Mouse (Mus musculus) limb, embryonic 13.5 days (tissue): ENCODE results near the gene Gpd1l. TPM values are rescaled to one million over a fixed set of nuclear protein-coding genes. Genes with fewer than 3 reads are reported as not detected.
A peak's percentile ranks its signal among the peaks of the same experiment; 100 is the strongest.

Experiments
- ATAC-seq: fragments of 200-750 bp; cut with Nextera tagmentation; 2 replicates; pipeline ENCODE4 v1.8.0; 2017; ENCODE audit warnings: low read depth, moderate number of reproducible peaks, moderate TSS enrichment; ENCODE audit not compliant: low FRiP score
- H3K27ac ChIP-seq: fragments of 300-500 bp; sonication (generic); 2 replicates; pipeline ENCODE4 v1.5.1; 2015; ENCODE audit warnings: inconsistent platforms, mild to moderate bottlenecking, moderate library complexity
- H3K27me3 ChIP-seq: fragments of 300-500 bp; sonication (generic); 2 replicates; pipeline ENCODE4 v1.6.1; 2015; ENCODE audit warnings: mild to moderate bottlenecking, inconsistent platforms
- H3K36me3 ChIP-seq: fragments of 300-500 bp; sonication (generic); 2 replicates; pipeline ENCODE4 v1.6.1; 2015; ENCODE audit warnings: inconsistent platforms, mild to moderate bottlenecking, moderate library complexity
- H3K4me1 ChIP-seq: fragments of 300-500 bp; sonication (generic); 2 replicates; pipeline ENCODE4 v1.6.1; 2015; ENCODE audit warnings: inconsistent platforms
- H3K4me2 ChIP-seq: fragments of 300-500 bp; sonication (generic); replicated peaks from 2 replicates; pipeline ENCODE4 v1.6.1; 2015; ENCODE audit warnings: inconsistent platforms, mild to moderate bottlenecking, moderate library complexity
- H3K4me3 ChIP-seq: fragments of 300-500 bp; sonication (generic); 2 replicates; pipeline ENCODE4 v1.5.1; 2015; ENCODE audit warnings: moderate library complexity, mild to moderate bottlenecking, inconsistent platforms
- H3K9ac ChIP-seq: fragments of 300-500 bp; sonication (generic); 2 replicates; pipeline ENCODE4 v1.6.1; 2015; ENCODE audit warnings: mild to moderate bottlenecking, inconsistent platforms
- H3K9me3 ChIP-seq: fragments of 300-500 bp; sonication (generic); 2 replicates; pipeline ENCODE4 v1.6.1; 2016; ENCODE audit warnings: inconsistent platforms
- WGBS: fragments of 180-500 bp; shearing (Covaris S2); methylation state at CpG from one replicate; pipeline ENCODE4 v1.1.7; 2015; 5-methylcytosine and 5-hydroxymethylcytosine counted together
- polyA plus RNA-seq: library from polyadenylated mRNA; unstranded; fragments of >200 nt; fragmentation: Nextera tagmentation; extraction: Ambion mirVana; gene quantifications from 2 replicates; pipeline ENCODE4 v1.2.1, GENCODE M21; 2015

The Gpd1l gene
- polyA plus RNA-seq, 1 experiment from 2014 or later, result 9.7 TPM

DNA sequence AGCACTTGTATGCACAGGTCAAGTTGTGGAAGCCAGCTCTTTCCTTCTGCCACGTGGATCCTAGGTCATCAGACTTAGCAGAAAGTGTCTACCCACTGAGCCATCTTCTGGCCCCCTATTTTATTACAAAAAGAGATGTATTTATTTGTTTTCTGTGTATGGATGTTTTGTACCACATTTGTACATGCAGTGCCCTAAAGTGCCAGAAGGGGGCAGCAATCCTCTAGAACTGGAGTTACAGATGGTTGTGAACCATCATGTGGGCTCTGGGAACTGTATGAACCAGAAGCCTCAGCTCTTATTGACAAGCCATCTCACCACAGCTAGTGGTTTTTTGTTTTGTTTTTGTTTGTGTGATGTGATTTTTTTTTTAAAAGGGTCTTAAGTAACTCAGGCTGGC, 19.1 kb upstream of the Gpd1l start:
- Histone ChIP-seq H3K27ac (no peak overlapping the region), H3K9me3 (peaks cover 3% of the 10 kb centered on the region; the same call in 1 of the 2 replicates), H3K36me3 (no peaks in the 10 kb centered on the region), H3K27me3 (no peaks in the 10 kb centered on the region), H3K9ac (no peak overlapping the region), H3K4me1 (peaks cover 16% of the 10 kb centered on the region), H3K4me3 (no peak overlapping the region), H3K4me2 (no peak overlapping the region)
- WGBS, result 32% methylated on average over 1 of the region's 1 CpGs
- no peak for ATAC-seq

GRCm38 (mm10) chr9:114948395-114948794, 14.6 kb upstream of the Gpd1l start:
- no peaks in the 10 kb centered on the region for H3K36me3 ChIP-seq
- H3K27ac ChIP-seq, result no peak overlapping the region
- H3K9ac ChIP-seq, result no peak overlapping the region
- H3K4me2 ChIP-seq, result no peak overlapping the region
- WGBS, result 49% methylated on average over 5 of the region's 5 CpGs
- no peaks in the 10 kb centered on the region for H3K27me3 ChIP-seq
- peaks cover 16% of the 10 kb centered on the region for H3K4me1 ChIP-seq
- peaks cover 3% of the 10 kb centered on the region; the same call in 1 of the 2 replicates for H3K9me3 ChIP-seq
- peak; percentile 54; the same call in 1 of the 2 replicates for ATAC-seq
- no peak overlapping the region for H3K4me3 ChIP-seq

DNA sequence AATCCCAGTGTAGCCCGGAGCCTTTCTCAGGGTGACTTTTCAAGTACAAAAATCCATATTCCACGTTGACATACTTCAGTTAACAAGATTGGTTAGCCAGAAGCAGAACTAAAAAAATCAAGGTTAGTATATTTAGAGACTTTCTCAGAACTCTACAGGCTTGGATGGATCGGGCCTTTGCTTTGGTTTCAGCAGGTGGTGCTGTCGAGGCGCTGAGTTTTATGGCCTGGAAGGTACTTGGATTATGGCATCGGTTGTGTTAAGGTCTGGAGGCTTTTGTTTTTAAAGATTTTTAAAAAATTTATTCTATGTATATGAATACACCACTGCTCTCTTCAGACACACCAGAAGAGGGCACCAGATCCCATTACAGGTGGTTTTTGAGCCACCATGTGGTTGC, 11.8 kb upstream of the Gpd1l start:
- Histone ChIP-seq H3K27me3 (no peaks in the 10 kb centered on the region), H3K4me3 (no peak overlapping the region), H3K36me3 (no peaks in the 10 kb centered on the region), H3K4me2 (no peak overlapping the region), H3K4me1 (peaks cover 16% of the 10 kb centered on the region), H3K9me3 (peaks cover 3% of the 10 kb centered on the region; the same call in 1 of the 2 replicates), H3K27ac (no peak overlapping the region), H3K9ac (no peak overlapping the region)
- WGBS, result 78% methylated on average over 6 of the region's 6 CpGs
- no peak for ATAC-seq

DNA sequence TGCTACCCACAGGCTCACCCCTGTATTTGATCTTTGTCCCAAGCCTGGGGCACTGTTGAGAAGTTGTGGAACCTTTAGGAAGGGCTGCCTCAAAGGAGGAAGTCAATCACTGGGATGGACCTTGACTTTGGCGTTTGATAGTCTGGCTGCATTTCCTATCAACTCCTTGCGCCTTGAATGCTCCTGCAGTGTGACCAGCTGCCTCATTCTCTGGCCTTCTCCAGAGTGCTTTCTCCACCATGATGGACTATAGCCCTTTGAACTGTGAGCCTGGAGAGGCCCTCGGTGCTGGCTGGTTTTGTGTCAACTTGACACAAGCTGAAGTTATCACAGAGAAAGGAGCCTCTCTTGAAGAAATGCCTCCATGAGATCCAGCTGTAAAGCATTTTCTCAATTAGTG, 10.9 kb upstream of the Gpd1l start:
- Histone ChIP-seq H3K9me3 (peaks cover 3% of the 10 kb centered on the region; the same call in 1 of the 2 replicates), H3K36me3 (no peaks in the 10 kb centered on the region), H3K4me2 (no peak overlapping the region), H3K9ac (no peak overlapping the region), H3K4me3 (no peak overlapping the region), H3K4me1 (peaks cover 11% of the 10 kb centered on the region), H3K27me3 (no peaks in the 10 kb centered on the region), H3K27ac (no peak overlapping the region)
- WGBS, result 88% methylated on average over 3 of the region's 3 CpGs
- no peak for ATAC-seq

- Histone ChIP-seq H3K4me3 (no peak overlapping the region), H3K36me3 (no peaks in the 10 kb centered on the region), H3K27ac (no peak overlapping the region), H3K4me2 (no peak overlapping the region), H3K27me3 (no peaks in the 10 kb centered on the region), H3K4me1 (peaks cover 29% of the 10 kb centered on the region), H3K9ac (no peak overlapping the region), H3K9me3 (no peaks in the 10 kb centered on the region)
- 70% methylated on average over 2 of the region's 2 CpGs for WGBS
- ATAC-seq, result no peak
Measured at GRCm38 (mm10) chr9:114936687-114937086, 2.9 kb upstream of the Gpd1l start.

- H3K9ac ChIP-seq, result no peak overlapping the region
- no peak overlapping the region for H3K27ac ChIP-seq
- no peak overlapping the region for H3K4me2 ChIP-seq
- no peaks in the 10 kb centered on the region for H3K36me3 ChIP-seq
- 69% methylated on average over 4 of the region's 4 CpGs for WGBS
- no peak for ATAC-seq
- H3K4me3 ChIP-seq, result no peak overlapping the region
- no peaks in the 10 kb centered on the region for H3K27me3 ChIP-seq
- peaks cover 29% of the 10 kb centered on the region for H3K4me1 ChIP-seq
- no peaks in the 10 kb centered on the region for H3K9me3 ChIP-seq
Measured at GRCm38 (mm10) chr9:114935321-114935720, 1.5 kb upstream of the Gpd1l start.

- Histone ChIP-seq H3K27ac (no peak overlapping the region), H3K9ac (no peak overlapping the region), H3K36me3 (no peaks in the 10 kb centered on the region), H3K4me1 (peaks cover 29% of the 10 kb centered on the region), H3K4me3 (peak overlapping the region; percentile 77), H3K4me2 (peak overlapping the region; percentile 95), H3K27me3 (no peaks in the 10 kb centered on the region), H3K9me3 (no peaks in the 10 kb centered on the region)
- WGBS, result 54% methylated on average over 11 of the region's 11 CpGs
- ATAC-seq, result no peak; the same call in 1 of the 2 replicates
Measured at GRCm38 (mm10) chr9:114934231-114934630, 444 bp upstream of the Gpd1l start.

DNA sequence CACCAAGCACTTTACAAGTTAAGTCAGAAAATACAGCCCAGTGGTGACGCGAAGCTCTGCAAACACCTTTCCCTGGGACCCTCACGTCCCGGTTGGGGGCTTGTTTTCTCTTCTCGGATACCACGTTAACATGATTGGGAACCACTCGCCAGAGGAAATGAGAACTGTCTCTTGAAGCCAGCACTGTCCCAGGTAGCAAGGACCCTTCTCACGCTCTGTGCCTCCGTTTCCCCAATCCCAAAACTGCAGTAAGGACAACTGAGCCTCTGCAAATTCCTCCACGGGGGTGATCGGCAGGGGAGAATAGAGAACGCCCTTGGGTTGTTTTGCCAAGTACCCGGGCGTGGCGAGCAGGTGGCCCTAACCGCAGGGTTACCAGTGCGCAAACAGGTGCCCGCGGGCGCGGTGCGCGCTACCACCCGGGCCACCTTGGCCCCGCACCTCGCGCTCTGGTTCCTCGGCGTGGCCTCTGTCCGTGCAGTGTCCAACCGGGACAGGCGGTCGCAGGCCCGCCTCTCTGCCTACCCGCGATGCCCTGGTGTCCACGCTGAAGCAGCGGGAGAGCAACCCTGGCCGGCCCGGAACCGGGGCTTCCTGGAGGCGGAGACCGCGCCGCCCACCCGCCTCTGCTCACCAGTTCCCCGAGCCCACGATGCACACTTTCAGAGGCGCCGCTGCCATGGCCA, 607 bp downstream of the Gpd1l start:
- Histone ChIP-seq H3K4me1 (peaks cover 29% of the 10 kb centered on the region), H3K27me3 (no peaks in the 10 kb centered on the region), H3K9ac (peak overlapping the region; percentile 79), H3K27ac (peak overlapping the region; percentile 70; the same call in 1 of the 2 replicates), H3K4me2 (peak overlapping the region; percentile 95), H3K36me3 (no peaks in the 10 kb centered on the region), H3K9me3 (no peaks in the 10 kb centered on the region), H3K4me3 (peak overlapping the region; percentile 77)
- under 1% methylated on average over 43 of the region's 50 CpGs for WGBS
- no peak; the same call in 1 of the 2 replicates for ATAC-seq

- ATAC-seq, result no peak
- 24% methylated on average over 13 of the region's 13 CpGs for WGBS
- H3K4me2 ChIP-seq, result peak overlapping the region; percentile 95
Measured at GRCm38 (mm10) chr9:114932607-114933006, 1.2 kb downstream of the Gpd1l start.

DNA sequence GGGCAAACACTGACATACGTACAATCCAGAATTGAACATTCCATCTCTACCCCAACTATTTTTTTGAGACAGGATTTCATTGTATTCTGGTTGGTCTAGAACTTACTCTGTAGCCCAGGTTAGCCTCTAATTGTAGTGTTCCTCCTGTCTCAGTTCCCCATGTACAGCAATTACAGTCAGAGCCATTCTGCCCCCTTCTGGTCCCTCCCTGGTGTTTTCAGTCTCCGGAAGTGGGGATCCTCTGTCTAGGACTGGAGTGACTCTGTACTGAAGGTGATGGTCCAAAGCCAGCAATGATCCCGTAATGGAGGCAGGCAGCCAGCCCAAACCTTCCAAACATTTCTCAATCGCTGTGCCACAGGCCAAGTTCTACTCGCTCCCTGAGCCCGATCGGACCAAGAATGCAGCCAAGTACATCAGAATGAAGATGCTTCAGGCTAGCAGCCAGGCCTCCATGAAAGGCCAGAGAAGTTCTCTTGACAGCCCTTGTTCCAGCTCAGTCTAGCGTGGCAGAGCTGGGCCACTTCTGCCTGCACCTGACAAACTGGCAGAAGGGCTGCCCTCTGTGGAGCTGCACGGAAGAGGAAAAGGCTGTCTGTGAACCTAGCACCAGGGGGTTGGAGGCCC, 3.2 kb downstream of the Gpd1l start:
- no peak for ATAC-seq
- Histone ChIP-seq H3K36me3 (no peaks in the 10 kb centered on the region), H3K9ac (no peak overlapping the region), H3K9me3 (no peaks in the 10 kb centered on the region), H3K4me1 (peaks cover 28% of the 10 kb centered on the region), H3K4me2 (no peak overlapping the region), H3K27ac (no peak overlapping the region), H3K27me3 (no peaks in the 10 kb centered on the region), H3K4me3 (no peak overlapping the region)
- WGBS, result 90% methylated on average over 9 of the region's 9 CpGs

More at GRCm38 (mm10) chr9:114932607-114933006, 1.2 kb downstream of the Gpd1l start:
- Histone ChIP-seq H3K4me1 (peaks cover 29% of the 10 kb centered on the region), H3K27me3 (no peaks in the 10 kb centered on the region), H3K36me3 (no peaks in the 10 kb centered on the region), H3K4me3 (peak overlapping the region; percentile 77), H3K9ac (peak overlapping the region; percentile 79), H3K27ac (no peak overlapping the region), H3K9me3 (no peaks in the 10 kb centered on the region)

- no peak overlapping the region for H3K4me3 ChIP-seq
- no peaks in the 10 kb centered on the region for H3K36me3 ChIP-seq
- ATAC-seq, result no peak
- H3K27ac ChIP-seq, result no peak overlapping the region
- H3K4me1 ChIP-seq, result peaks cover 13% of the 10 kb centered on the region; the same call in 1 of the 2 replicates
- 80% methylated on average over 5 of the region's 5 CpGs for WGBS
- no peak overlapping the region for H3K9ac ChIP-seq
- no peak overlapping the region for H3K4me2 ChIP-seq
- H3K9me3 ChIP-seq, result no peaks in the 10 kb centered on the region
- no peaks in the 10 kb centered on the region for H3K27me3 ChIP-seq
Measured at GRCm38 (mm10) chr9:114925571-114925970, 8.2 kb downstream of the Gpd1l start.

DNA sequence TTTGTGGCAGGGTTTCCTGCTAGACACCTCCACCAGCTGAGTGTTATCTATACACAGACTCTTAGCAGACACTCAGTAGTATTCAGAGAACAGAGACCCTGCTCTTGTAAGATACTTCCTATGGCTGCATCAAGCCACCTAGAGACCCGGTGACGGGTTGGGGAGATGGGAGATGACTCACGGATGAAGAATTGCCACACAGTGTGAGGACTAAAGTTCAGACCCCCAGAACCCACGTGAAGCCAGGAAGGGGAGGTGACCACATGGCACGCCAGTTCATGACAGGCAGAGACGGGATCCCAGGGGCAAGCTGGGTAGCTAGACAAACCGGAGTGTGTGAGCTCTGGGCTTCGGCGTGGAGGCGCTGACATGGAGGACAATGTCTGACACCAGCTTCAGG, 8.7 kb downstream of the Gpd1l start:
- Histone ChIP-seq H3K4me3 (no peak overlapping the region), H3K4me1 (peaks cover 14% of the 10 kb centered on the region; the same call in 1 of the 2 replicates), H3K36me3 (no peaks in the 10 kb centered on the region), H3K9ac (no peak overlapping the region), H3K27ac (no peak overlapping the region), H3K9me3 (no peaks in the 10 kb centered on the region), H3K4me2 (no peak overlapping the region), H3K27me3 (no peaks in the 10 kb centered on the region)
- 83% methylated on average over 10 of the region's 10 CpGs for WGBS
- no peak for ATAC-seq
